Mouse (Mus musculus) left cerebral cortex, postnatal 4 days (tissue): ENCODE results near the gene Psrc1. TPM values are rescaled to one million over a fixed set of nuclear protein-coding genes. Genes with fewer than 3 reads are reported as not detected.
A peak's percentile ranks its signal among the peaks of the same experiment; 100 is the strongest.

Source experiments
- DNase-seq: peaks from one replicate; pipeline ENCODE4 v3.0.0-alpha.2; 2022
- intact Hi-C: fragments of 180-260 bp; cut with DNase I; formaldehyde crosslinking; loops from one replicate; pipeline ENCODE4 v1.15.1; 2025
- total RNA-seq, 2 experiments: library from RNA; stranded (reverse); gene quantifications; 2 replicates each; pipeline ENCODE4 v1.2.3; 2021

The Psrc1 gene
- total RNA-seq, 2 experiments from 2014 or later, result 4.3 to 6.9 TPM

GRCm38 (mm10) chr3:108414857-108415830 is 31.5 kb downstream of the Psrc1 start, which contains the start of gene Celsr2:
TSS of gene Celsr2 (minus strand) at chr3:108415552.
- intact Hi-C loops, result no loop called here
- peak; percentile 51 for DNase-seq

GRCm38 (mm10) chr3:108415831-108416223 is 32.2 kb downstream of the Psrc1 start:
- intact Hi-C loops, result no loop called here
- DNase-seq, result peak; percentile 87

- intact Hi-C loops, result no loop called here
- no peak for DNase-seq
Observed at GRCm38 (mm10) chr3:108423006-108423405, 39.4 kb downstream of the Psrc1 start.

GRCm38 (mm10) chr3:108423844-108424801 is 40.5 kb downstream of the Psrc1 start:
- DNase-seq, result peak; percentile 72
- intact Hi-C loops, result no loop called here

GRCm38 (mm10) chr3:108424944-108425623 is 41.4 kb downstream of the Psrc1 start:
- intact Hi-C loops, result no loop called here
- DNase-seq, result no peak

GRCm38 (mm10) chr3:108425624-108426018 is 42.0 kb downstream of the Psrc1 start:
- intact Hi-C loops, result no loop called here
- DNase-seq, result no peak

- DNase-seq, result no peak
- intact Hi-C loops, result no loop called here
Observed at GRCm38 (mm10) chr3:108432542-108433187, 49.0 kb downstream of the Psrc1 start.

GRCm38 (mm10) chr3:108433188-108433880 is 49.7 kb downstream of the Psrc1 start:
- intact Hi-C loops, result no loop called here
- DNase-seq, result peak; percentile 56

- no peak for DNase-seq
- intact Hi-C loops, result no loop called here
Observed at GRCm38 (mm10) chr3:108433881-108434495, 50.3 kb downstream of the Psrc1 start.

GRCm38 (mm10) chr3:108435701-108436379 is 52.2 kb downstream of the Psrc1 start:
- intact Hi-C loops, result no loop called here
- no peak for DNase-seq

GRCm38 (mm10) chr3:108436380-108436714 is 52.7 kb downstream of the Psrc1 start:
- no peak for DNase-seq
- intact Hi-C loops, result no loop called here

Other genes starting within 250 kb of the Psrc1 start
- 10 to 100 TPM; 88.6 to 90.4 TPM for gene Gnai3, start 237.7 kb upstream of the Psrc1 start, total RNA-seq
- gene Gpr61, start 229.0 kb upstream of the Psrc1 start, total RNA-seq, result 10 to 100 TPM; 12.1 to 14.0 TPM
- gene Amigo1, start 197.5 kb upstream of the Psrc1 start, total RNA-seq, result 10 to 100 TPM; 23.6 to 25.8 TPM
- gene Cyb561d1, start 182.6 kb upstream of the Psrc1 start, total RNA-seq, result 10 to 100 TPM; 10.9 to 11.4 TPM
- 10 to 100 TPM; 33.1 to 34.8 TPM for gene Atxn7l2, start 172.9 kb upstream of the Psrc1 start, total RNA-seq
- gene Sypl2, start 157.2 kb upstream of the Psrc1 start, total RNA-seq, result 1 to 10 TPM in 1 of 2 experiments, under 1 TPM in 1; 0.98 to 1.4 TPM
- 10 to 100 TPM; 98.8 to 99.0 TPM for gene Psma5, start 126.9 kb upstream of the Psrc1 start, total RNA-seq
- 10 to 100 TPM; 90.4 to 93.5 TPM for gene Sort1, start 99.8 kb upstream of the Psrc1 start, total RNA-seq
- under 1 TPM in 1 of 2 experiments, not detected in 1; 0.30 TPM for gene Mybphl, start 18.9 kb upstream of the Psrc1 start, total RNA-seq
- gene Celsr2, start 31.7 kb downstream of the Psrc1 start, total RNA-seq, result 100 to 1,000 TPM; 136 to 149 TPM
- gene Sars, start 61.4 kb downstream of the Psrc1 start, total RNA-seq, result 100 to 1,000 TPM; 194 to 199 TPM
- gene 1700013F07Rik, start 150.3 kb downstream of the Psrc1 start, total RNA-seq, result 1 to 10 TPM; 2.4 to 2.7 TPM
- gene 5330417C22Rik, start 152.7 kb downstream of the Psrc1 start, total RNA-seq, result 10 to 100 TPM; 17.6 to 20.1 TPM
- 10 to 100 TPM; 45.4 to 46.1 TPM for gene Tmem167b, start 178.6 kb downstream of the Psrc1 start, total RNA-seq
- gene Taf13, start 187.9 kb downstream of the Psrc1 start, total RNA-seq, result 10 to 100 TPM; 22.3 to 26.3 TPM
- 100 to 1,000 TPM; 184 to 186 TPM for gene Wdr47, start 207.4 kb downstream of the Psrc1 start, total RNA-seq